9 mouse cellular contexts compared by ENCODE assay signal in the genomic region with DNA sequence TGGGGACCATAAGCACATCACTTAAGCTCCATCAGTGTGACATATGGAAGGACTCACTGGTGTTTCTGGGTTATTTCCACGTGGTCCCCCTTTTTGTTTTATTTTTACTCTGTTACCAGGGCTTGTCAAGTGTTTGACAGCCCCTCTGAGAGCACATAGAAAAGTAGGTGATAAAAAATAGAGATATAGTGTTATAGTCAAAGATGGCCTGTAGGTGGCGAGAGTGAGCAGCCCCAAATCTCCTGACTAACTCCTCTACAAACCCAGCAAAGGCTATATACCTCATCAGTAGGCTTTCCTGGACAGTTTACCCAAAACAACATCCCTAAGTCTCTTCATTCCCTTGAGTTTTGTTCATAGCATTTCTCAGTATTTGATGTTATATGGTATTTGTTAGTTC. TPM values are rescaled to one million over a fixed set of nuclear protein-coding genes. Genes with fewer than 3 reads are reported as not detected.
DNase-seq lines count a peak whose midpoint lies in the region; ATAC-seq and TF ChIP-seq lines count a peak whose summit lies in the region.
"Had no signal": no experiment of that assay in that cellular context is flagged by ENCODE, and none has a peak within 500 bp of the region (broad histone marks: within the 10 kb centered on the region; RNA-seq: fewer than 3 reads in every experiment).

No protein-coding gene starts in this region.

- TF ChIP-seq RAD21 in CH12.LX (IDR thresholded peaks at IDR 0.05; ENCODE audit: low read depth, low read length), result peak; percentile 40

- no peak overlapping the region for H3K27ac ChIP-seq in kidney, adult 2 months (ENCODE audit: insufficient read depth, low read depth, low read length)
- no peak overlapping the region for H3K27ac ChIP-seq in kidney, embryonic 16.5 days (ENCODE audit: low read length)
- no peak overlapping the region for H3K27ac ChIP-seq in CH12.LX (ENCODE audit: insufficient read depth, low read depth)
- no peak overlapping the region for H3K27ac ChIP-seq in embryonic facial prominence, embryonic 10.5 days (replicated peaks)

- ATAC-seq in kidney, embryonic 16.5 days (ENCODE audit: low FRiP score, low TSS enrichment), result no peak
- ATAC-seq in neutrophil, adult 5-6 weeks (ENCODE audit: extremely low read depth, insufficient number of reproducible peaks, low FRiP score, poor library complexity, severe bottlenecking), result peak; percentile 56; the same call in 1 of the 2 replicates

- DNase-seq in kidney, adult 2 months, result peak; percentile 54
- DNase-seq in CH12.LX (ENCODE audit: extremely low read depth) (peak; percentile 56), ZHBTc4 (ENCODE audit: low read depth, low spot score) (peak; percentile 73)
- peak; percentile 39 for DNase-seq in embryonic facial prominence, embryonic 10.5 days (ENCODE audit: low spot score)
- peak; percentile 50 to 53 for DNase-seq in layer of hippocampus, postnatal 10 days (ENCODE audit: low spot score in 2 of 2)
- no peak for DNase-seq in spleen, adult 12 weeks (ENCODE audit: low spot score)

- no peaks in the 10 kb centered on the region for H3K27me3 ChIP-seq in kidney, adult 2 months (replicated peaks; ENCODE audit: control insufficient read depth, insufficient read depth, low read length)
- H3K27me3 ChIP-seq in kidney, embryonic 16.5 days (ENCODE audit: insufficient read depth, low read length), result no peaks in the 10 kb centered on the region
- H3K27me3 ChIP-seq in CH12.LX (replicated peaks), result no peaks in the 10 kb centered on the region
- H3K27me3 ChIP-seq in embryonic facial prominence, embryonic 10.5 days (replicated peaks; ENCODE audit: low read depth, poor library complexity, severe bottlenecking), result peaks cover 5% of the 10 kb centered on the region

- peak; percentile 67 for TF ChIP-seq CTCF in kidney, adult 2 months (conservative IDR thresholded peaks at IDR 0.05; ENCODE audit: insufficient read depth, insufficient read length, low read depth, low read length)
- TF ChIP-seq CTCF in CH12.LX (conservative IDR thresholded peaks at IDR 0.05 in 1 of 2, IDR thresholded peaks at IDR 0.05 in 1 of 2; ENCODE audit: low read depth in 2 of 2, low read length in 2 of 2), result peak; percentile 81 to 82

- H3K9ac ChIP-seq in kidney, embryonic 16.5 days (replicated peaks; ENCODE audit: low read length), result no peak overlapping the region
- no peak overlapping the region for H3K9ac ChIP-seq in CH12.LX (ENCODE audit: insufficient read depth, low read depth)

- no peaks in the 10 kb centered on the region for H3K36me3 ChIP-seq in kidney, adult 2 months (ENCODE audit: control insufficient read depth, insufficient read depth, low read length)
- no peaks in the 10 kb centered on the region for H3K36me3 ChIP-seq in kidney, embryonic 16.5 days (ENCODE audit: insufficient read depth, low read length)
- H3K36me3 ChIP-seq in CH12.LX (replicated peaks in 1 of 2; ENCODE audit: control insufficient read depth in 1 of 2, insufficient read depth in 1 of 2, low read length in 1 of 2), result no peaks in the 10 kb centered on the region
- no peaks in the 10 kb centered on the region for H3K36me3 ChIP-seq in embryonic facial prominence, embryonic 10.5 days (replicated peaks)

- no peaks in the 10 kb centered on the region; the same call in 1 of the 2 replicates for H3K4me1 ChIP-seq in kidney, adult 2 months (ENCODE audit: control insufficient read depth, insufficient read depth, low read length)
- H3K4me1 ChIP-seq in kidney, embryonic 16.5 days (ENCODE audit: insufficient read depth, low read length), result no peaks in the 10 kb centered on the region
- H3K4me1 ChIP-seq in CH12.LX (ENCODE audit: control insufficient read depth in 1 of 2, insufficient read depth in 2 of 2), result no peaks in the 10 kb centered on the region
- peaks cover 4% of the 10 kb centered on the region; the same call in 1 of the 2 replicates for H3K4me1 ChIP-seq in embryonic facial prominence, embryonic 10.5 days
- H3K4me1 ChIP-seq: megakaryocyte, embryonic 14.5 days had no signal

- no peak for TF ChIP-seq EP300 in CH12.LX (IDR thresholded peaks at IDR 0.05; ENCODE audit: low read length)

- dilution Hi-C loops in CH12.LX (cut with MboI; ENCODE audit: extremely low pct_ligation_motif_present, extremely low pct_unique_long_range_greater_than_20kb, low sequenced_read_pairs), result no loop called here

- TF ChIP-seq POLR2A in kidney, adult 2 months (IDR thresholded peaks at IDR 0.05; ENCODE audit: low read depth, low read length), result no peak
- TF ChIP-seq POLR2A in CH12.LX (IDR thresholded peaks at IDR 0.05; ENCODE audit: low read depth, low read length), result no peak

- WGBS in kidney, adult 2 months, result 2% methylated on average over 2 of the region's 2 CpGs
- 2% methylated on average over 2 of the region's 2 CpGs for WGBS in kidney, embryonic 16.5 days
- 0% methylated on average over 2 of the region's 2 CpGs for WGBS in embryonic facial prominence, embryonic 10.5 days

- no peak overlapping the region for H3K4me2 ChIP-seq in kidney, embryonic 16.5 days (replicated peaks; ENCODE audit: low read depth, low read length)
- H3K4me2 ChIP-seq in CH12.LX (ENCODE audit: insufficient read depth, low read depth, poor library complexity, severe bottlenecking), result no peak overlapping the region

- in situ Hi-C loops in CH12.LX (cut with MboI; ENCODE audit: low pct_ligation_motif_present, low pct_unique_long_range_greater_than_20kb, low sequenced_read_pairs), result loop anchor here (5.0 kb wide), 1 partner anchor 50 kb away; no protein-coding TSS in a partner anchor

- no peaks in the 10 kb centered on the region for H3K9me3 ChIP-seq in kidney, embryonic 16.5 days (ENCODE audit: low read length)
- no peaks in the 10 kb centered on the region for H3K9me3 ChIP-seq in CH12.LX (replicated peaks; ENCODE audit: low read length)
- H3K9me3 ChIP-seq in embryonic facial prominence, embryonic 10.5 days, result no peaks in the 10 kb centered on the region
- H3K9me3 ChIP-seq: megakaryocyte, embryonic 14.5 days had no signal

- H3K4me3 ChIP-seq in kidney, adult 2 months (ENCODE audit: insufficient read depth, low read depth, low read length), result no peak overlapping the region
- no peak overlapping the region for H3K4me3 ChIP-seq in kidney, embryonic 16.5 days (ENCODE audit: low read length)
- no peak overlapping the region for H3K4me3 ChIP-seq in CH12.LX (replicated peaks in 1 of 3; ENCODE audit: low read depth in 2 of 3, low read length in 2 of 3, poor library complexity in 1 of 3)
- no peak overlapping the region for H3K4me3 ChIP-seq in embryonic facial prominence, embryonic 10.5 days
- H3K4me3 ChIP-seq: megakaryocyte, embryonic 14.5 days had no signal

- no peaks in the 10 kb centered on the region for H3K79me2 ChIP-seq in CH12.LX (replicated peaks; ENCODE audit: control insufficient read depth, extremely low read depth, insufficient read depth, poor library complexity, severe bottlenecking)

TF ChIP-seq in CH12.LX, 34 proteins besides CTCF, POLR2A, EP300 and RAD21:
- TF ChIP-seq SMC3 (IDR thresholded peaks at IDR 0.05; ENCODE audit: low read depth, low read length) (peak; percentile 81), PAX5 (IDR thresholded peaks at IDR 0.05; ENCODE audit: low read length) (no peak)
TF ChIP-seq in CH12.LX: peak in this region for 1.

RNA-seq across cellular contexts. Expression of a gene that starts 5.3 kb away (rescaled TPM):
- polyA plus RNA-seq in kidney, adult 2 months (2012; rRNA removed), result 7.7 and 9.6 TPM in 2 replicates
- 2.0 and 2.6 TPM in 2 replicates for polyA plus RNA-seq in kidney, embryonic 16.5 days (2015; fragmentation: Nextera tagmentation; extraction: Ambion mirVana)
- total RNA-seq in CH12.LX (2012; rRNA removed) (not detected in 2 replicates), CH12.LX (2014; rRNA removed) (not detected in 2 replicates)
- polyA plus RNA-seq in CH12.LX (2012; ENCODE audit: insufficient read length, low read depth), result not detected in 2 replicates
- 0.16 and 0.18 TPM in 2 replicates for polyA plus RNA-seq in embryonic facial prominence, embryonic 10.5 days (2016; fragmentation: Nextera tagmentation; extraction: Ambion mirVana)
- total RNA-seq in layer of hippocampus, postnatal 10 days (2021), result not detected
- not detected in 2 replicates for total RNA-seq in neutrophil, adult 5-6 weeks (2017)

RNA-seq across cellular contexts. Expression of a gene that starts 23.7 kb away (rescaled TPM):
- polyA plus RNA-seq in kidney, adult 2 months (2012; rRNA removed), result 5.0 and 5.5 TPM in 2 replicates
- 3.2 and 4.3 TPM in 2 replicates for polyA plus RNA-seq in kidney, embryonic 16.5 days (2015; fragmentation: Nextera tagmentation; extraction: Ambion mirVana)
- not detected in 2 replicates for total RNA-seq in CH12.LX (2012; rRNA removed)
- total RNA-seq in CH12.LX (2014; rRNA removed), result not detected in 2 replicates
- polyA plus RNA-seq in CH12.LX (2012; ENCODE audit: insufficient read length, low read depth), result not detected in 2 replicates
- not detected in 2 replicates for polyA plus RNA-seq in embryonic facial prominence, embryonic 10.5 days (2016; fragmentation: Nextera tagmentation; extraction: Ambion mirVana)
- under 1 TPM in 1 of 2 experiments, not detected in 1; 0.14 TPM for total RNA-seq in layer of hippocampus, postnatal 10 days (2021)
- total RNA-seq in neutrophil, adult 5-6 weeks (2017), result not detected in 2 replicates

RNA-seq across cellular contexts. Expression of a gene that starts 47.5 kb away (rescaled TPM):
- polyA plus RNA-seq in kidney, adult 2 months (2012; rRNA removed), result 1.1 and 1.5 TPM in 2 replicates
- polyA plus RNA-seq in kidney, embryonic 16.5 days (2015; fragmentation: Nextera tagmentation; extraction: Ambion mirVana), result 3.2 and 3.6 TPM in 2 replicates
- not detected in 2 replicates for total RNA-seq in CH12.LX (2012; rRNA removed)
- not detected in 2 replicates for total RNA-seq in CH12.LX (2014; rRNA removed)
- polyA plus RNA-seq in CH12.LX (2012; ENCODE audit: insufficient read length, low read depth), result not detected in 2 replicates
- not detected in 2 replicates for polyA plus RNA-seq in embryonic facial prominence, embryonic 10.5 days (2016; fragmentation: Nextera tagmentation; extraction: Ambion mirVana)
- total RNA-seq in layer of hippocampus, postnatal 10 days (2021), result not detected
- not detected in 2 replicates for total RNA-seq in neutrophil, adult 5-6 weeks (2017)

RNA-seq across cellular contexts. Expression of a gene that starts 53.1 kb away (rescaled TPM):
- 33.1 and 33.3 TPM in 2 replicates for polyA plus RNA-seq in kidney, adult 2 months (2012; rRNA removed)
- 103 and 108 TPM in 2 replicates for polyA plus RNA-seq in kidney, embryonic 16.5 days (2015; fragmentation: Nextera tagmentation; extraction: Ambion mirVana)
- 93.1 and 101 TPM in 2 replicates for total RNA-seq in CH12.LX (2012; rRNA removed)
- 128 and 138 TPM in 2 replicates for total RNA-seq in CH12.LX (2014; rRNA removed)
- 99.9 and 108 TPM in 2 replicates for polyA plus RNA-seq in CH12.LX (2012; ENCODE audit: insufficient read length, low read depth)
- polyA plus RNA-seq in embryonic facial prominence, embryonic 10.5 days (2016; fragmentation: Nextera tagmentation; extraction: Ambion mirVana), result 133 and 139 TPM in 2 replicates
- 10 to 100 TPM; 45.9 to 46.2 TPM for total RNA-seq in layer of hippocampus, postnatal 10 days (2021)
- total RNA-seq in neutrophil, adult 5-6 weeks (2017), result 54.5 and 62.4 TPM in 2 replicates
